Mouse (Mus musculus) heart, postnatal 0 days (tissue): ENCODE results near the gene Khdrbs1. TPM values are rescaled to one million over a fixed set of nuclear protein-coding genes. Genes with fewer than 3 reads are reported as not detected.
A peak's percentile ranks its signal among the peaks of the same experiment; 100 is the strongest.
"Not testable (repeated sequence)": the region's sequence is repeated elsewhere in the genome, so short reads cannot be mapped to it uniquely, and the experiment has no call there.

Source experiments
- ATAC-seq: fragments of 200-750 bp; cut with Nextera tagmentation; 2 replicates; pipeline ENCODE4 v1.8.0; 2017; ENCODE audit warnings: low read depth, moderate number of reproducible peaks, moderate library complexity; ENCODE audit not compliant: insufficient read depth
- DNase-seq: peaks from one replicate; pipeline ENCODE4 v3.0.0-alpha.2; 2016; ENCODE audit warnings: low spot score
- H3K27ac ChIP-seq: fragments of 300-500 bp; sonication (generic); 2 replicates; pipeline ENCODE4 v1.5.1; 2014; ENCODE audit warnings: low read depth, mild to moderate bottlenecking
- H3K27me3 ChIP-seq: fragments of 300-500 bp; sonication (generic); 2 replicates; pipeline ENCODE4 v1.6.1; 2014; ENCODE audit warnings: low read length, mixed read lengths; ENCODE audit not compliant: control insufficient read depth, insufficient read depth
- H3K36me3 ChIP-seq: fragments of 300-500 bp; sonication (generic); replicated peaks from 2 replicates; pipeline ENCODE4 v1.6.1; 2014; ENCODE audit warnings: low read length, mixed read lengths; ENCODE audit not compliant: control insufficient read depth, insufficient read depth
- H3K4me1 ChIP-seq: fragments of 300-500 bp; sonication (generic); 2 replicates; pipeline ENCODE4 v1.6.1; 2014; ENCODE audit warnings: antibody characterized with exemption; ENCODE audit not compliant: control insufficient read depth, insufficient read depth
- H3K4me2 ChIP-seq: fragments of 300-500 bp; sonication (generic); 2 replicates; pipeline ENCODE4 v1.6.1; 2014; ENCODE audit warnings: low read depth, mild to moderate bottlenecking, low read length, moderate library complexity
- H3K4me3 ChIP-seq: fragments of 300-500 bp; sonication (generic); 2 replicates; pipeline ENCODE4 v1.5.1; 2014; ENCODE audit warnings: low read depth, low read length
- H3K9ac ChIP-seq: fragments of 300-500 bp; sonication (generic); replicated peaks from 2 replicates; pipeline ENCODE4 v1.6.1; 2014; ENCODE audit warnings: low read depth, low read length, mixed read lengths
- H3K9me3 ChIP-seq: fragments of 300-500 bp; sonication (generic); replicated peaks from 2 replicates; pipeline ENCODE4 v1.6.1; 2016; ENCODE audit warnings: low read length; ENCODE audit not compliant: control insufficient read depth
- CTCF ChIP-seq: IDR thresholded peaks from 2 replicates; pipeline ENCODE4 v1.5.1; 2016; ENCODE audit warnings: antibody characterized with exemption, control low read depth, low read depth
- EP300 ChIP-seq: IDR thresholded peaks from 2 replicates; pipeline ENCODE4 v1.6.1; 2016; ENCODE audit warnings: antibody characterized with exemption, low read depth
- WGBS: fragments of 180-500 bp; shearing (Covaris S2); extraction: QIAGEN DNeasy Blood & Tissue Kit; methylation state at CpG from one replicate; pipeline ENCODE4 v1.1.7; 2014; 5-methylcytosine and 5-hydroxymethylcytosine counted together
- polyA plus RNA-seq: library from polyadenylated mRNA; unstranded; fragments of >200 nt; fragmentation: Nextera tagmentation; extraction: Ambion mirVana; gene quantifications from 2 replicates; pipeline ENCODE4 v1.2.1, GENCODE M21; 2015
- total RNA-seq: library from RNA; depleted of rRNA; stranded (reverse); fragments of >200 nt; gene quantifications from 2 replicates; pipeline ENCODE4 v1.2.3, GENCODE M21; 2014; ENCODE audit warnings: low replicate concordance

Khdrbs1 gene
- total and polyA plus RNA-seq, 2 experiments from 2014 or later, result 43.5 to 44.7 TPM

DNA sequence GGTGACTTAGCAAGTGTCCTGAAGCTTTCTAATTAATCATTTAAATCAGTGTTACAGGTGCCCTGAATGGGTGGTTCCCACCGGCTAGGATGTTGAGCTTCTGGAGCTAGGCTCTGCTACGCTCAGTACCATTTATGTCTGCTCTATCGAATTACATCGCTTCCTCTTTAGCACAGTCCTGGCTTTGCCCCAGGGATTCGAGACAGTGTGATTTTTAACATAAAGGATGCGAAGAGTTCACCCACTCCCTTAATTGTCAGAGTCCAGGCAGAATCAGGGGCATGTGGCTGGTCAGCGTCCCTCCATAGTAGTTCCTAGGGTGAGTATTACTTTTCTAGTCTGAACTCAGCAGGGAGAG is 29.2 kb upstream of the Khdrbs1 start:
- no peak for DNase-seq
- peaks cover 8% of the 10 kb centered on the region; the same call in 1 of the 2 replicates for H3K4me1 ChIP-seq
- WGBS, result 22% methylated on average over 7 of the region's 7 CpGs
- TF ChIP-seq EP300 (no peak), CTCF (no peak)
- no peaks in the 10 kb centered on the region for H3K36me3 ChIP-seq
- no peak for ATAC-seq
- H3K27ac ChIP-seq, result peak overlapping the region; percentile 43; the same call in 1 of the 2 replicates
- H3K9ac ChIP-seq, result no peak overlapping the region
- 0 out of 2 replicates have a peak, but pooled peaks cover 2% of the 10 kb centered on the region for H3K27me3 ChIP-seq
- no peaks in the 10 kb centered on the region for H3K9me3 ChIP-seq
- peak overlapping the region; percentile 28 for H3K4me3 ChIP-seq
- peak overlapping the region; percentile 54 for H3K4me2 ChIP-seq

DNA sequence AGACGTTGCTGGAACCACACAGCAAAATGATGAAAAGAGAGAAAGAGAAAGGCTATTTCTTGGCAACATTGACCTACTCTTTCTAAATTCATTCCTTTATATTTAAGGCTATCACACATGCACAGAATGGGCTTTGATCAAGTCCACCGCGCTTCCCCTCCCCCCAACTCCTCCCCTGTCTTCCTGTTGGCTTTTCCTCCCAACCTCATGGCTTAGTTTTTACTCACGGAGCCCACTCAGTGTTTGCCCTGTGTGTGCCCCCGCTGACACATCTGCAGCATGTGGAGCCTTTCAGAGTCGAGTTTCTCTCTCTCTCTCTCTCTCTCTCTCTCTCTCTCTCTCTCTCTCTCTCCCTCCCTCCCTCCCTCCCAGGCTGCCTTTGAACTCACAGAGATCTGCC is 28.5 kb upstream of the Khdrbs1 start:
- TF ChIP-seq EP300 (no peak), CTCF (no peak)
- 0 out of 2 replicates have a peak, but pooled peaks cover 2% of the 10 kb centered on the region for H3K27me3 ChIP-seq
- no peak overlapping the region for H3K9ac ChIP-seq
- H3K4me3 ChIP-seq, result no peak overlapping the region
- ATAC-seq, result no peak
- 51% methylated on average over 6 of the region's 6 CpGs for WGBS
- no peaks in the 10 kb centered on the region for H3K36me3 ChIP-seq
- H3K9me3 ChIP-seq, result no peaks in the 10 kb centered on the region
- no peak overlapping the region for H3K27ac ChIP-seq
- H3K4me2 ChIP-seq, result no peak overlapping the region
- no peak for DNase-seq
- H3K4me1 ChIP-seq, result peaks cover 8% of the 10 kb centered on the region; the same call in 1 of the 2 replicates

DNA sequence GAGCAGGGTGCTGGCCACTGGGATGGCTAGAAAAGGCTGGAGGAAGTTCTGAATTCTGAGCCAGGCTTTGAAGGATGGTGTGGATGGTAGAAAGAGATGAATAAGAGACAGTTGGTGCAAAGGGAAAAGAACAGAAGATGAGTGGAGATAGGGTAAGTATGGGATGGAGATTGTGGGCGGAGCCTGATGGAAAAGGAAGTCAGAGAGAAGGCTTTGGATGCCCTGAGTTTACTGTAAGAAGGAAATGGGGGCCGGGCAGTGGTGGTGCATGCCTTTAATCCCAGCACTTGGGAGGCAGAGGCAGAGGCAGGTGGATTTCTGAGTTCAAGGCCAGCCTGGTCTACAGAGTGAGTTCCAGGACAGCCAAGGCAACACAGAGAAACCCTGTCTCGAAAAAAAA is 26.6 kb upstream of the Khdrbs1 start:
- H3K27me3 ChIP-seq, H3K9me3 ChIP-seq, DNase-seq, H3K9ac ChIP-seq, H3K4me2 ChIP-seq, H3K27ac ChIP-seq, H3K4me1 ChIP-seq, H3K4me3 ChIP-seq, ATAC-seq, H3K36me3 ChIP-seq: not testable (repeated sequence)
- WGBS, result 62% methylated on average over 3 of the region's 3 CpGs

DNA sequence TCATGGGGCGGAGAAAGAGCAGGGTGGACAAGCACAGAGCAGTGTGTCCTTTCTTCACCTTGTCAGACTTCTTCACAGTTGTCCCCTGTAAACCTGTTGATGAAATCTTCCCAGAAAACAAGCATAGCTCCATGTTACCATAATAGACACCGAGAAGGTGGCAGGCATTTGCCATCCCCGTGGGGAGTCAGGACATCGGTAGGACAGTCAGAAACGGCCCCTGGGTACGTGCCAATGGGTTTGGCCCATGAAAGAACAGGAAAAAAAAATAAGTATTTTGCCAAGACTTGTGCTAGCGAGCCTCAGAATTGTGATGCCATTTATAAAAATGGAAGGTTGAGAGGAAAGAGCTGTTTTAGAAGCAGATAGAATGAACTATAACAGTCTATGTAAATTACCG is 25.7 kb upstream of the Khdrbs1 start:
- no peak for ATAC-seq

GRCm38 (mm10) chr4:129765351-129765750 is 23.2 kb upstream of the Khdrbs1 start:
- no peak overlapping the region for H3K4me3 ChIP-seq
- no peaks in the 10 kb centered on the region for H3K9me3 ChIP-seq
- no peak overlapping the region for H3K4me2 ChIP-seq
- WGBS, result 71% methylated on average over 3 of the region's 3 CpGs
- no peak for TF ChIP-seq EP300
- TF ChIP-seq CTCF, result no peak
- ATAC-seq (no peak), DNase-seq (no peak)
- no peak overlapping the region for H3K27ac ChIP-seq
- H3K4me1 ChIP-seq, result no peaks in the 10 kb centered on the region
- H3K36me3 ChIP-seq, result no peaks in the 10 kb centered on the region
- H3K27me3 ChIP-seq, result no peaks in the 10 kb centered on the region
- no peak overlapping the region for H3K9ac ChIP-seq

More for the DNA sequence above, 25.7 kb upstream of the Khdrbs1 start:
- peaks cover 8% of the 10 kb centered on the region; the same call in 1 of the 2 replicates for H3K4me1 ChIP-seq
- H3K4me2 ChIP-seq, result no peak overlapping the region
- H3K9ac ChIP-seq, result no peak overlapping the region
- DNase-seq, result no peak
- H3K36me3 ChIP-seq, result no peaks in the 10 kb centered on the region
- H3K27me3 ChIP-seq, result 0 out of 2 replicates have a peak, but pooled peaks cover 2% of the 10 kb centered on the region
- H3K9me3 ChIP-seq, result no peaks in the 10 kb centered on the region
- no peak overlapping the region for H3K27ac ChIP-seq
- TF ChIP-seq EP300 (no peak), CTCF (no peak)
- H3K4me3 ChIP-seq, result no peak overlapping the region
- 70% methylated on average over 8 of the region's 8 CpGs for WGBS

GRCm38 (mm10) chr4:129762496-129762895 is 20.4 kb upstream of the Khdrbs1 start:
- not testable (repeated sequence) for ATAC-seq, H3K36me3 ChIP-seq, H3K4me1 ChIP-seq, H3K9ac ChIP-seq, H3K9me3 ChIP-seq, H3K27ac ChIP-seq, DNase-seq, H3K4me3 ChIP-seq, H3K4me2 ChIP-seq, H3K27me3 ChIP-seq
- 75% methylated on average over 1 of the region's 1 CpGs for WGBS
